Mouse (Mus musculus) G1E (cell line): ENCODE measurements at regions not wholly inside any gene's neighbourhood (a gene's known extent, or its start where the extent isn't known, plus 50 kb on each side); places are given as distances from the start of the nearest gene placed in this dataset.

Source experiments
- CTCF ChIP-seq: IDR thresholded peaks from 2 replicates; pipeline ENCODE4 v1.5.1; 2012; ENCODE audit warnings: low read depth, low read length, inconsistent platforms, mixed read lengths
- GATA2 ChIP-seq: IDR thresholded peaks from 2 replicates; pipeline ENCODE4 v1.6.1; 2012; ENCODE audit warnings: low read depth, low read length, inconsistent platforms, borderline replicate concordance

DNA sequence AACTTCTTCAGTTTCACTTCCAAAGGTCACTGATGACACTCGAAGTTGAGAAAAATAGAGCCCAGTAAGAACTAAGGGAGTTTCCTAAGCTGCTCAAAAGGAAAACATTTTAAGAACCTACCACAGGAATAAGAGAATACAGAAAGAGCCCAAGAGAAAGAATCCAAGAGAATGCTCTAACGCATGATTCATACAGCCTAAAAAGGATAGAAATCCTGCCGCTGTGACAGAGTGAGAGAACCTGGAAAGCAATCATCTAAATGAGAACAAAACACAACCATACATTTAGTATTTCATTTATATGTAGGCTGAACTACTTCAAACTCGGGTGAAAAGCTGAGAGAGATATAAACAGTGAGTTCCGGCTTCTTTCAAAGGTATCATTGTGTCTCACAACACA, 376.4 kb downstream of the Kctd12 start:
- TF ChIP-seq GATA2 (no peak), CTCF (no peak)
